Mouse (Mus musculus) adrenal gland, postnatal 36 days (tissue): ENCODE data around the gene Lypd9. TPM values are rescaled to one million over a fixed set of nuclear protein-coding genes. Genes with fewer than 3 reads are reported as not detected.
"Not testable (repeated sequence)": the region's sequence is repeated elsewhere in the genome, so short reads cannot be mapped to it uniquely, and the experiment has no call there.

Experiments
- DNase-seq, 2 experiments: peaks; one replicate each; pipeline ENCODE4 v3.0.0; 2021; ENCODE audit warnings: mixed read lengths in 1 of 2
- long read RNA-seq, 2 experiments: library from polyadenylated mRNA; stranded (forward); transcript quantifications; one replicate each; pipeline ENCODE4 v2.0.0; 2021; ENCODE audit warnings: borderline sequencing depth in 2 of 2
- total RNA-seq, 2 experiments: library from RNA; stranded (reverse); gene quantifications; 2 replicates each; pipeline ENCODE4 v1.2.3; 2021

Lypd9 gene
- total RNA-seq: not detected
- long read RNA-seq, experiment 1: 0 reads
- long read RNA-seq, experiment 2: 0 reads

GRCm38 (mm10) chr11:58452759-58453158, at the start of gene Lypd9:
Gene Lypd9 (minus strand): TSS chr11:58452923.
- DNase-seq: no peak

GRCm38 (mm10) chr11:58502472-58502871, 49.7 kb upstream of the Lypd9 start, which contains the start of gene Olfr331:
Gene Olfr331 (minus strand): TSS chr11:58502572.
- DNase-seq: not testable (repeated sequence)

- DNase-seq: no peak
These were observed 46.6 kb upstream of the Lypd9 start for GRCm38 (mm10) chr11:58499290-58499689.

GRCm38 (mm10) chr11:58498761-58499160, 46.0 kb upstream of the Lypd9 start:
- DNase-seq: no peak

- DNase-seq: no peak
These were observed 39.7 kb upstream of the Lypd9 start, which contains the start of gene Olfr332 for GRCm38 (mm10) chr11:58492455-58492854. Gene Olfr332 (minus strand): TSS chr11:58492555.

DNA sequence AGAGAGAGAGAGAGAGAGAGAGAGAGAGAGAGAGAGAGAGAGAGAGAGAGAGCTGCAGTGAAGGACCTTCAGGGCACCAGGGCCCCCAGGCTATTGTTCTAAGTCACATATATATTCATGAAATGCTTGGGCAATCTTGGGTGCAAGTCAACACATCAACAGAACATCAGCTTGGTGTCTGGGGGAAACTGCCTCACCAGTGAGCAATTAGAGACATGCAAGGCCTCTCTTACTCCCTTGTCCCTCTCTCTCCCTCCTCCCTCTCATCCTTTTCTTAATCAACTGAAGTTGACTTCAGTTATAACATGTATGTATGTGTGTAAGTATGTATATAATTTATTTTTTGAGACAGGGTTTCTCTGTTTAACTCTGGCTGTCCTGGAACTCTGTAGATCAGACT, 9.4 kb upstream of the Lypd9 start, which contains the start of gene Olfr30:
TSS of gene Olfr30 (minus strand) at position 101 of the 400 bp plus-strand sequence.
- DNase-seq: no peak

DNA sequence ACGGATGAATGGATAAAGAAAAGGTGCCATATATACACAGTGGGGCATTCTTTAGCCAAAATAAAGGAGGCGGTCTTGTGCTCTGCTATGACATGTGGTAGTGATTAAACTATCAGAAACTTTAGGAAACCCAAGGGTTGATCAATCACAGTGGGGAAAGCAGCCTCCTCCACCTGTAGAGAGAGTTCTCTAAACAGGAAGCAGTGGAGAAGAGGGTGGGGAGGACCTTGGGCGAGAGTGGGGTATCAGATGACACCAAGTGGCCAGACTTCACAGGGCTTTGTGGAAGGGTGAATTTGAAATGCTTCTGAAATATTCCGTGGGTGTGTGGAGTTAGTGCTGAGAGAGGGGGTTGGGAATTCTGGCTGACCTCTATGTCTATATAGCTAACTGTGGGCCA, 869 bp upstream of the Lypd9 start:
- no peak for DNase-seq

GRCm38 (mm10) chr11:58437866-58438265, 14.9 kb downstream of the Lypd9 start:
- DNase-seq: no peak

DNA sequence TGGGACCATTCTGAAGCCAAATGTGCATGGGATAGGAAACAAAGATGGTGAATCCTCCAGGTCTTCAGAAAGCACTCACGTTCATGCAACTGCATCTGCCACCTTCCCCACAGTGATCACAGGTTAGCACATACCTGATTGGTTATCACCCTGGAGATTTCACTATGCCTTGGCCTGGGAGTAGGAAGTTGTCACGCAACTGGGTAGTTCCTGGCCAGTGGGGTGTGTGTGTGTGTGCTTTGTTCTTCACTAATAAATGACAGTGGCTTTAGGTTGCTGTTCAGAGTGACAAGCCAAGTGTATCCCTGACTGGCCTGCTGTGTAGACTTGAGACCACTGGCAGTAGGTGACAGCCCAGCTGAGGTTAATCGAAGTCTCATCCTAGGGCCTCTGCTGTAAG, 20.5 kb downstream of the Lypd9 start, which contains the start of gene Gm12253:
TSS of gene Gm12253 (plus strand) at position 301 of the 400 bp plus-strand sequence.
- DNase-seq: no peak

- no peak for DNase-seq
These were observed 31.9 kb downstream of the Lypd9 start, which contains the start of gene 1810065E05Rik for GRCm38 (mm10) chr11:58420815-58421214. Gene 1810065E05Rik (plus strand): TSS chr11:58421111.

DNA sequence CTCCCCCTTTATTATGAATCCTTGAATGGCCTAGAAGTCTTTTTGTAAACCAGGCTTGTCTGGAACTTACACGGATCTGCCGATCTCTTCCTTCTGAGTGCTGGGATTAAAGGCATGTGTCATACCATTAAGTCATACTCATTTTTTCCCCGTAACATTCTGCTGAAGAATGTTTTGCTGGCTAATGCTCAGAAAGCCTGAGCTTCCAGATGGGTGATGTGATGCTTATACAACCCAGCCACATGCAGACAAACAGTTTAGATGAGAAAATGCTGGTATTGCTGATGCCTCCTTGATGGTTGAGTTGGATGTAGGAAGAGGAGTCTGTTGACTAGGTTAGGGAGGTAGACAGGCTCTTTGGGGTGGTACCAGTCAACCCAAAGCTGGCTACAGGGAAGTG, 34.4 kb downstream of the Lypd9 start:
- no peak for DNase-seq

DNA sequence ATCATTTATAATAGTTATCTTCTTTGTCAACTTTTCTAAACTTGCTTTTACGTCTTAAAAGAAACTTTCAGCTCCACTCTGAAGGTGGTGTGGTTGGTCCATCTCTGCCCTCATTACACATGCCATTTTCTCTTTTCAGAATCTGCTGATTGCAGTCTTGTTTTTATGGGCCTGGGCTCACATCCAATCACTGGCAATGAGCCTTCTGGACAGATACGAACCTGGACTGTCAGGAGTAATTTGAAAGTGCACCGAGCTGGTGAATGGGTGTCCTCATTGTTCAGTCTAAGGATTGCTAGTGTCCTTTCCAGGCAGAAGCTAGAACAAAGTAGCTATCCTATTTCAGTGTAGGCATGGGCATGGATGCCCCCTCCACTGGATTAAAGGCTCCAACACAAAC, 44.7 kb downstream of the Lypd9 start:
- no peak for DNase-seq

DNA sequence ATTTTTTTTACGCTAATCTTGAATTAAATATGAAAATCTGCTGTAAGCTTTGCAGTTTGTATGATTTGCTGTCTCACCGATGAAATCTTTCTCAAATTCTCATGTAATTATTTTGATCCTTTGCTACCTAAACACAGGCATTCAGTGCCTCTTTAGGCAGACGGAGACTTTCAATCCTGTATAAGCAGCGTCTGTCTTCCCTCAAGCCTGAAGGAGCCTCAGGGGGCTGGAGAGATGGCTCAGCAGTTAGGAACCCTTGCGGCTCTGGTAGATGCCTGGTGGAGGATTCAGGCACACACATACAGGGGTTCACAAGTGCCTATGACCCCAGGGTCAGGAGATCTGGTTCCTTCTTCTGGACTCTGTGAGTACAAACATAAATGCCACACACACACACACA, 52.1 kb downstream of the Lypd9 start:
- DNase-seq: no peak

GRCm38 (mm10) chr11:58399985-58400645, 52.6 kb downstream of the Lypd9 start:
- DNase-seq: no peak

Other genes starting within 250 kb of the Lypd9 start
- gene 4930438A08Rik, start 178.1 kb downstream of the Lypd9 start, total RNA-seq: not detected
- gene Zfp692, start 145.9 kb downstream of the Lypd9 start, total RNA-seq: 10 to 100 TPM in 1 of 2 experiments, 1 to 10 TPM in 1; 7.7 to 10.9 TPM
- gene Zfp672, start 122.6 kb downstream of the Lypd9 start, total RNA-seq: 10 to 100 TPM; 44.9 to 48.9 TPM
- 10 to 100 TPM; 36.7 to 51.5 TPM for gene Sh3bp5l, start 122.2 kb downstream of the Lypd9 start, total RNA-seq
- not detected for gene Lypd8, start 73.9 kb downstream of the Lypd9 start, total RNA-seq
- gene 1810065E05Rik, start 31.8 kb downstream of the Lypd9 start, total RNA-seq: not detected
- not detected for gene Gm12253, start 20.4 kb downstream of the Lypd9 start, total RNA-seq
- gene Olfr30, start 9.3 kb upstream of the Lypd9 start, total RNA-seq: not detected
- gene Olfr332, start 39.6 kb upstream of the Lypd9 start, total RNA-seq: not detected
- not detected for gene Olfr331, start 49.6 kb upstream of the Lypd9 start, total RNA-seq
- under 1 TPM in 1 of 2 experiments, not detected in 1; 0.33 TPM for gene Olfr330, start 81.9 kb upstream of the Lypd9 start, total RNA-seq
- 1 to 10 TPM in 1 of 2 experiments, not detected in 1; 1.2 TPM for gene Olfr329-ps, start 93.5 kb upstream of the Lypd9 start, total RNA-seq
- gene Olfr328, start 102.7 kb upstream of the Lypd9 start, total RNA-seq: under 1 TPM; 0.17 to 0.26 TPM
- not detected for gene Olfr224, start 117.6 kb upstream of the Lypd9 start, total RNA-seq
- gene Olfr325, start 124.8 kb upstream of the Lypd9 start, total RNA-seq: not detected
- not detected for gene Olfr324, start 142.2 kb upstream of the Lypd9 start, total RNA-seq
- not detected for gene 2210407C18Rik, start 163.2 kb upstream of the Lypd9 start, total RNA-seq
- not detected for gene Olfr323, start 177.6 kb upstream of the Lypd9 start, total RNA-seq
- not detected for gene Trim58, start 187.5 kb upstream of the Lypd9 start, total RNA-seq
- not detected for gene Olfr322, start 205.9 kb upstream of the Lypd9 start, total RNA-seq
- not detected for gene Olfr320, start 228.2 kb upstream of the Lypd9 start, total RNA-seq
- gene Olfr319, start 246.2 kb upstream of the Lypd9 start, total RNA-seq: not detected